Mouse (Mus musculus) heart, embryonic 14.5 days (tissue): Measurements from ENCODE around the gene Prickle3. TPM values are rescaled to one million over a fixed set of nuclear protein-coding genes. Genes with fewer than 3 reads are reported as not detected.
A peak's percentile ranks its signal among the peaks of the same experiment; 100 is the strongest.

ENCODE experiments used
- ATAC-seq: fragments of 200-750 bp; cut with Nextera tagmentation; 2 replicates; pipeline ENCODE4 v1.8.0; 2017; ENCODE audit warnings: low read depth, moderate TSS enrichment; ENCODE audit not compliant: insufficient number of reproducible peaks, insufficient read depth, low FRiP score
- H3K27ac ChIP-seq, 2 experiments: fragments of 200-500 bp in 1 of 2; fragments of 300-500 bp in 1 of 2; sonication (generic) in 1 of 2; replicated peaks in 1 of 2; 2 replicates each; pipeline ENCODE4 v1.5.1; 2012 to 2014; ENCODE audit warnings: low read depth in 2 of 2, low read length in 2 of 2, control low read depth in 1 of 2, mild to moderate bottlenecking in 1 of 2, mixed read lengths in 1 of 2; ENCODE audit not compliant: control insufficient read depth in 1 of 2, insufficient read depth in 1 of 2
- H3K27me3 ChIP-seq: fragments of 300-500 bp; sonication (generic); 2 replicates; pipeline ENCODE4 v1.6.1; 2014; ENCODE audit warnings: mild to moderate bottlenecking, low read length, control low read depth; ENCODE audit not compliant: control insufficient read depth, insufficient read depth
- H3K36me3 ChIP-seq: fragments of 300-500 bp; sonication (generic); 2 replicates; pipeline ENCODE4 v1.6.1; 2014; ENCODE audit warnings: mild to moderate bottlenecking, control low read depth, low read length, mixed read lengths; ENCODE audit not compliant: control insufficient read depth, insufficient read depth
- H3K4me1 ChIP-seq, 2 experiments: fragments of 200-500 bp in 1 of 2; fragments of 300-500 bp in 1 of 2; sonication (generic) in 1 of 2; 2 replicates each; pipeline ENCODE4 v1.6.1; 2012 to 2014; ENCODE audit warnings: low read length in 2 of 2, control low read depth in 1 of 2, mixed read lengths in 1 of 2; ENCODE audit not compliant: control insufficient read depth in 2 of 2, insufficient read depth in 2 of 2
- H3K4me2 ChIP-seq: fragments of 300-500 bp; sonication (generic); 2 replicates; pipeline ENCODE4 v1.6.1; 2014; ENCODE audit warnings: mild to moderate bottlenecking, low read length
- H3K4me3 ChIP-seq, 2 experiments: fragments of 200-500 bp in 1 of 2; fragments of 300-500 bp in 1 of 2; sonication (generic) in 1 of 2; 2 replicates each; pipeline ENCODE4 v1.5.1; 2012 to 2014; ENCODE audit warnings: low read length in 2 of 2, mild to moderate bottlenecking in 2 of 2, control low read depth in 1 of 2, low read depth in 1 of 2, moderate library complexity in 1 of 2; ENCODE audit not compliant: control insufficient read depth in 1 of 2, insufficient read depth in 1 of 2
- H3K9ac ChIP-seq: fragments of 300-500 bp; sonication (generic); 2 replicates; pipeline ENCODE4 v1.6.1; 2014; ENCODE audit warnings: mild to moderate bottlenecking, low read length
- H3K9me3 ChIP-seq: fragments of 300-500 bp; sonication (generic); 2 replicates; pipeline ENCODE4 v1.6.1; 2016; ENCODE audit warnings: low read length, control low read depth; ENCODE audit not compliant: control insufficient read depth
- WGBS: fragments of 180-500 bp; shearing (Covaris S2); extraction: QIAGEN DNeasy Blood & Tissue Kit; methylation state at CpG from one replicate; pipeline ENCODE4 v1.1.7; 2014; 5-methylcytosine and 5-hydroxymethylcytosine counted together
- polyA plus RNA-seq: library from polyadenylated mRNA; unstranded; fragments of >200 nt; fragmentation: Nextera tagmentation; extraction: Ambion mirVana; gene quantifications from 2 replicates; pipeline ENCODE4 v1.2.1, GENCODE M21; 2014

Gene Prickle3
- polyA plus RNA-seq, 1 experiment from 2014 or later: 6.2 TPM

DNA sequence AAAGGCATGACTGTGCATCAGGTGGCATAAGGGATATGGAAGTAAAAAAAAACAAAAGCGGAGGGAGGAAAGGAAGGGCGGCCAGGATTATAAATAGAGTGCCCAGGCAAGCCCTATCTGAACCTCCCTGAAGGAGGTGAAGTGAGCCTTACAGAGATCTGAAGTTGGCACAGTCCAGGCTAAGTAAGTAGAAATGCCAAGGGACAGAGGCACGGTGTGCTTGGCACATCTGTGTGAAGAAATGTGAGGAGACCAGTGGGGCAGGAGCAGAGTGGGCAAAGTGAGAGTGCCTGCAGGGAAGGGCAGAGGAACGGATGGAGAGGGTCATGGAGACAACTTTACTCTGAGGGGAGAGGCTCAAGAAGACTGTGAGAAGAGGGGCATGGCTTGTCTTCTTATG, 4.0 kb downstream of the Prickle3 start:
- no peak for ATAC-seq
- peaks cover 10% of the 10 kb centered on the region; the same call in 1 of the 2 replicates for H3K36me3 ChIP-seq
- H3K4me2 ChIP-seq: no peak overlapping the region
- H3K4me1 ChIP-seq: peaks cover 6 to 8% of the 10 kb centered on the region in 2 experiments; a peak in 2 of 4 replicates
- H3K9ac ChIP-seq: no peak overlapping the region
- 54% methylated on average over 4 of the region's 4 CpGs for WGBS
- H3K4me3 ChIP-seq: no peak overlapping the region
- no peaks in the 10 kb centered on the region for H3K27me3 ChIP-seq
- no peak overlapping the region for H3K27ac ChIP-seq
- no peaks in the 10 kb centered on the region for H3K9me3 ChIP-seq

DNA sequence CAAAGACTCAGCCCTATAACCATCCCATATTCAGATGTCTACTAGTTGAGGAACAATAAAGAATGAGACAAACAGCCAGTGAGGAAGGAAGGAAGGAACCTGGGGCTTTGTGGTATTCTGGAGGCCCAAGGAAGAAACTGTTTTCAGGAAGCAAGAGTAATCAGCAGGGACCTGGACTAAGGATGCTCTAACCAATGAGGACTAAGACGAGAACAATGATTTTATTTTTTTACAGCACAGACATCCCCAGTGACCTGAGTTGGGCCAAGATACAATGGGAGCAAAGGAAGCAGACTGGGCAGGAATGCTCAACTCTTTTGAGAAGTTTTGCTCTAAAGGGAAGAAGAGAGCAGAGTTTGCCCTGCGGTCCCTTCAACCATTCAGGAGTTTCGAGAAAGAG, 5.9 kb downstream of the Prickle3 start:
- no peaks in the 10 kb centered on the region for H3K27me3 ChIP-seq
- H3K4me3 ChIP-seq: no peak overlapping the region
- peaks cover 6 to 8% of the 10 kb centered on the region in 2 experiments; a peak in 2 of 4 replicates for H3K4me1 ChIP-seq
- peaks cover 27% of the 10 kb centered on the region for H3K36me3 ChIP-seq
- ATAC-seq: no peak
- H3K9ac ChIP-seq: no peak overlapping the region
- H3K27ac ChIP-seq: peak overlapping the region in 1 of 2 experiments; percentile 43; a peak in 1 of 4 replicates
- H3K9me3 ChIP-seq: no peaks in the 10 kb centered on the region
- H3K4me2 ChIP-seq: no peak overlapping the region
- 78% methylated on average over 3 of the region's 3 CpGs for WGBS

DNA sequence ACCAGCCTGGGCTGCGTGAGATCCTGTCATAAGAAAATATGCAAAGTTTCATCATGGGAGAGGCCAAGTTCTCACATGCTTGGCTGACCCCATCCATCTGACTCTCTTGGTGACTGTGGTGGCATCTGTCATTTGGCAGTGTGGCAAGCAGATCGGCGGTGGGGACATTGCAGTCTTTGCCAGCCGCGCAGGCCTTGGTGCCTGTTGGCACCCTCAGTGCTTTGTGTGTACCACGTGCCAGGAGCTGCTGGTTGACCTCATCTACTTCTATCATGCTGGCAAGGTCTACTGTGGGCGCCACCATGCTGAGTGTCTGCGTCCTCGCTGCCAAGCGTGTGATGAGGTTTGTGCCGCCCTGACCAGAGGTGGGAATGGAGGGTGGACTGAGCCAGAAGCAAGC, 7.7 kb downstream of the Prickle3 start:
- no peaks in the 10 kb centered on the region for H3K27me3 ChIP-seq
- H3K36me3 ChIP-seq: peaks cover 35% of the 10 kb centered on the region
- no peak overlapping the region for H3K4me2 ChIP-seq
- no peaks in the 10 kb centered on the region for H3K9me3 ChIP-seq
- WGBS: 88% methylated on average over 11 of the region's 11 CpGs
- H3K27ac ChIP-seq: no peak overlapping the region
- H3K4me3 ChIP-seq: no peak overlapping the region
- no peak for ATAC-seq
- H3K4me1 ChIP-seq: no peaks in the 10 kb centered on the region
- no peak overlapping the region for H3K9ac ChIP-seq

DNA sequence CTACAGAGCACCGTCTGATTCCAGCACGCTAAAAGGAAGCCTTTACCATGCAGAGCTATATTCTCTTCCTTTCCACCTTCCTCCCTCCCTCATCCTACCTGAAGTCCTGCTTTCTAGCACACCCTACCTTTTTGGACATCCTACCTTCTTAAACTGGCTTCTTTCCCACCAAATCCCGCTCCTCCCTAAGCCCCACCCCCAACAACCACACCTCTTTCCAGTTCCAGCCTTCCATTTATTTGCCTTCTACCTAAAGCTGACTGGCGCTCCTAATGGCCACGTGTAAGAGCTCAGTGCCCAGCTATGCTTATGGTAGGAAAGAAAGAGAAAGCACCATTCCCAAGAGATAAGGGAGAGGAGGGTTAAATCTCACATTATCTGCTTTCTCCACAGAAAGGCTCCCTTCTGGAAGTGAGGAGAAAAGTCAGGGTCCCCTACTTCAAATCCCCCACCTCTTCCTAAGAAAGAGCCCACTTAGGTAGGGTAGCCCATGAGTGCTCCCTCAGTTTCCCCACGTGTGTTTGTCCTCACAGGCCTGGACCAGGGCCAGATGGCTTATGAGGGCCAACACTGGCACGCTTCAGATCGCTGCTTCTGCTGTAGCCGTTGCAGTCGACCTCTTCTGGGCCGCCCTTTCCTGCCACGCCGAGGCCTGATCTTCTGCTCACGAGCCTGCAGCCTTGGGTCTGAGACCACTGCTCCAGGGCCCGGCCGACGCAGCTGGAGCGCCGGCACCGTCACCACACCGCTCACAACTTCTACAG, 8.9 kb downstream of the Prickle3 start:
- 67% methylated on average over 21 of the region's 21 CpGs for WGBS
- Histone ChIP-seq H3K9ac (no peak overlapping the region), H3K4me3 (no peak overlapping the region), H3K27ac (no peak overlapping the region), H3K9me3 (no peaks in the 10 kb centered on the region), H3K27me3 (no peaks in the 10 kb centered on the region), H3K4me1 (no peaks in the 10 kb centered on the region), H3K4me2 (no peak overlapping the region), H3K36me3 (peaks cover 33% of the 10 kb centered on the region)
- no peak for ATAC-seq

DNA sequence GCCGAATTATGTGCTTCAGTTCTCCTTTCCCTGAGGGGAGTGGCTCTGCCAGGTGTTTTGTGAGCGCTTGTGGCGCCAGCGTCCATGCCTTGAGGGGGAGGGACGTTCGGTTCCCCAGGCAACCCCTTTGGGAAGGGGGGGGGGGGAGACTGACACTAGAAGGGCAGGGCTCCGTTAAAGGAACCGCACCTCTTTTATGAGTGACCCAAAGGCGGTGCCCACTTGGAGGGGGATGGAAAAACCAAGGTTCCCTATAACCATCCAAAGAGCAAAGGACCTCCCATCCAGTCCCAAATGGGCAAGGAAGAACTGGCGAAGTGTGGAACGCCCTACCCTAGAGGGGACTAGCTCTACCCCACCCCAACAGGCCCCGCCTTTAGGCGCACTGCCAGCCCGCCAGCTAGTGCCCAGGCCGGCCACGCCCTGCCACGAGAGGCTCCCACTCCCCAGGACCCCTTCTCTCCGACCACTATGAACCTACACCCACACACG, 13.4 kb downstream of the Prickle3 start:
- H3K36me3 ChIP-seq: peaks cover 29% of the 10 kb centered on the region
- peak overlapping the region; percentile 60 for H3K4me2 ChIP-seq
- peak overlapping the region; percentile 78 for H3K9ac ChIP-seq
- peaks cover 7 to 9% of the 10 kb centered on the region in 2 experiments; a peak in 2 of 4 replicates for H3K4me1 ChIP-seq
- 25% methylated on average over 16 of the region's 19 CpGs for WGBS
- H3K27ac ChIP-seq: peak overlapping the region; percentile 80 to 84
- peak; percentile 70 for ATAC-seq
- no peaks in the 10 kb centered on the region for H3K9me3 ChIP-seq
- peak overlapping the region; percentile 56 to 76 for H3K4me3 ChIP-seq
- H3K27me3 ChIP-seq: no peaks in the 10 kb centered on the region

DNA sequence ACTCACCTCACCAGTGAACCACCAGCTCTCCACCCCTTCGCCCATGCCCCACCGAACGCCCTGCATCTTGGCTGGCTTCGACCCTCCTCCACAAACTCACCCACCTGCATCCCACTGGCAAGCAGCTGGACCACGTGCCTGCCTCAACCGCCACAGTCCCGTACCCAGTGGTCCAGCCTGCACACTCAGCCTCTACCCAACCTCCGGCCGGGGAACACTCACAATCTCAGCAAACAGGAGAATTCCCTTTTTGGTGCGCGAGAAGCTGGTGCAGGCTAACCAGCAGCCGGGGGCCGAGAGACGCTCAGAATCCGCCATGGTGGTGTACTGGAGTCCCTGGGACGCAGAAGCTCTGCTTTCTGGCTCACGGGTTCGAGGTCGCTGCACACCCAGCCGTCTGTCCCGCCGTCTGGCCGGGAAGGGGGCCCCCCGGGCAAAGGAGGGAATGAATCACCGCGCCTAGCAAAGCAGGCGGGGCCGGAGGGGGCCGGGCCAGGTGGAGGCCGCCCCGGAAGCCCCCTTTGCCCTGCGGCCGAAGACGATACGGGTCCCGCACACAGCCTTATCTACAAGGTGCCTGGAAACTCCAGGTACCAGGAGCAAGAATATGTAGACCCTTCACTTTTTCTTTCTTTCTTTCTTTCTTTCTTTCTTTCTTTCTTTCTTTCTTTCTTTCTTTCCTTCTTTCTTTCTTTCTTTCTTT, 14.0 kb downstream of the Prickle3 start, which contains the start of gene Plp2:
Gene Plp2, minus strand, starts transcription at position 470 of the 703 bp plus-strand sequence.
- Histone ChIP-seq H3K4me3 (peak within 1 kb of the TSS; percentile 56 to 76), H3K4me1 (peaks cover 7 to 9% of the 10 kb centered on the region in 2 experiments; a peak in 2 of 4 replicates), H3K9ac (peak within 1 kb of the TSS; percentile 78), H3K27me3 (no peaks in the 10 kb centered on the region), H3K9me3 (no peaks in the 10 kb centered on the region), H3K4me2 (peak within 1 kb of the TSS; percentile 60), H3K27ac (peak within 1 kb of the TSS; percentile 80 to 84), H3K36me3 (peaks cover 25% of the 10 kb centered on the region)
- WGBS: 23% methylated on average over 31 of the region's 36 CpGs
- peak; percentile 49 for ATAC-seq

DNA sequence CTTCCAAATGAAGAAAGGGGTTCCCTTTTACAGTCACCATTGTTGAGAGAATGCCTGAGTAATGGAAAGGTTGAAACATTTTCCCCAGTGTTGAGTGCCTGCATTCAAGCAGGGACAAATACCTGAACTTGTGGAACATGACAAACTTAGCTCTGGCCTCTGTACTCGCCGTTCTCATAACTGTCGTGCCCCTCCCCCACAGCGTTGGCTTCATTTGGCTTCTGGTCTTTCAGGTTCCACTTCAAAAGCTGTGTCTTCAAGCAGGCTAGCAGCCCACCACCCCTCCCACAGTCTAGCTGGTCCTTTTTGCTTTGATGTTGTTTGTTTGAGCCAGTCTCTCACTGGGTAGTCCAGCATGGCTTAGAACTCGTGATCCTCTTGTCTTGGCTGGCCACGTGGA, 15.7 kb downstream of the Prickle3 start:
- WGBS: 37% methylated on average over 6 of the region's 6 CpGs
- ATAC-seq: no peak
- H3K36me3 ChIP-seq: peaks cover 9% of the 10 kb centered on the region
- no peak overlapping the region for H3K4me2 ChIP-seq
- no peak overlapping the region for H3K27ac ChIP-seq
- H3K9ac ChIP-seq: no peak overlapping the region
- no peaks in the 10 kb centered on the region for H3K27me3 ChIP-seq
- no peak overlapping the region for H3K4me3 ChIP-seq
- no peaks in the 10 kb centered on the region for H3K9me3 ChIP-seq
- peaks cover 7 to 9% of the 10 kb centered on the region in 2 experiments; a peak in 2 of 4 replicates for H3K4me1 ChIP-seq
